Mouse (Mus musculus): Measurements from ENCODE around the gene Ap2b1.

Ap2b1 gene

GRCm38 (mm10) chr11:83393062-83393461 is 94.2 kb downstream of the Ap2b1 start:
- in situ Hi-C loops (cut with MboI; ENCODE audit: low sequenced_read_pairs), result no loop called here

GRCm38 (mm10) chr11:83394802-83395439 is 96.1 kb downstream of the Ap2b1 start:
- in situ Hi-C loops (cut with MboI; ENCODE audit: low sequenced_read_pairs), result no loop called here

- in situ Hi-C loops (cut with MboI; ENCODE audit: low sequenced_read_pairs), result no loop called here
These were observed 98.8 kb downstream of the Ap2b1 start for GRCm38 (mm10) chr11:83397626-83398025.

- in situ Hi-C loops (cut with MboI; ENCODE audit: low sequenced_read_pairs), result no loop called here
These were observed 99.9 kb downstream of the Ap2b1 start for GRCm38 (mm10) chr11:83398724-83399123.

GRCm38 (mm10) chr11:83403787-83404186 is 105.0 kb downstream of the Ap2b1 start:
- in situ Hi-C loops (cut with MboI; ENCODE audit: low sequenced_read_pairs), result no loop called here

GRCm38 (mm10) chr11:83406391-83406790 is 107.6 kb downstream of the Ap2b1 start:
- in situ Hi-C loops (cut with MboI; ENCODE audit: low sequenced_read_pairs), result no loop called here

GRCm38 (mm10) chr11:83408242-83408641 is 109.4 kb downstream of the Ap2b1 start:
- in situ Hi-C loops (cut with MboI; ENCODE audit: low sequenced_read_pairs), result no loop called here

GRCm38 (mm10) chr11:83409087-83409754 is 110.4 kb downstream of the Ap2b1 start, which contains the start of gene Rasl10b:
Gene Rasl10b (plus strand): TSS chr11:83409137.
- in situ Hi-C loops (cut with MboI; ENCODE audit: low sequenced_read_pairs), result no loop called here

- in situ Hi-C loops (cut with MboI; ENCODE audit: low sequenced_read_pairs), result no loop called here
These were observed 111.0 kb downstream of the Ap2b1 start for GRCm38 (mm10) chr11:83409792-83410291.

GRCm38 (mm10) chr11:83410510-83410909 is 111.7 kb downstream of the Ap2b1 start:
- in situ Hi-C loops (cut with MboI; ENCODE audit: low sequenced_read_pairs), result no loop called here

GRCm38 (mm10) chr11:83417080-83417479 is 118.3 kb downstream of the Ap2b1 start:
- in situ Hi-C loops (cut with MboI; ENCODE audit: low sequenced_read_pairs), result no loop called here

- in situ Hi-C loops (cut with MboI; ENCODE audit: low sequenced_read_pairs), result no loop called here
These were observed 118.9 kb downstream of the Ap2b1 start for GRCm38 (mm10) chr11:83417708-83418107.

GRCm38 (mm10) chr11:83418566-83418965 is 119.7 kb downstream of the Ap2b1 start:
- in situ Hi-C loops (cut with MboI; ENCODE audit: low sequenced_read_pairs), result no loop called here

- in situ Hi-C loops (cut with MboI; ENCODE audit: low sequenced_read_pairs), result loop anchor here (5.0 kb wide), 1 partner anchor 68 kb away; no protein-coding TSS in a partner anchor
These were observed 121.5 kb downstream of the Ap2b1 start for GRCm38 (mm10) chr11:83420338-83420737.

GRCm38 (mm10) chr11:83421305-83421704 is 122.5 kb downstream of the Ap2b1 start:
- in situ Hi-C loops (cut with MboI; ENCODE audit: low sequenced_read_pairs), result loop anchor here (5.0 kb wide), 1 partner anchor 69 kb away; no protein-coding TSS in a partner anchor

GRCm38 (mm10) chr11:83424681-83425080 is 125.9 kb downstream of the Ap2b1 start:
- in situ Hi-C loops (cut with MboI; ENCODE audit: low sequenced_read_pairs), result loop anchor here (5.0 kb wide), 1 partner anchor 72 kb away; no protein-coding TSS in a partner anchor

GRCm38 (mm10) chr11:83426964-83427363 is 128.1 kb downstream of the Ap2b1 start:
- in situ Hi-C loops (cut with MboI; ENCODE audit: low sequenced_read_pairs), result no loop called here

GRCm38 (mm10) chr11:83429355-83429754 is 130.5 kb downstream of the Ap2b1 start, which contains the start of gene Gas2l2:
Gene Gas2l2 (minus strand): TSS chr11:83429455.
- in situ Hi-C loops (cut with MboI; ENCODE audit: low sequenced_read_pairs), result no loop called here

GRCm38 (mm10) chr11:83432533-83432932 is 133.7 kb downstream of the Ap2b1 start:
- in situ Hi-C loops (cut with MboI; ENCODE audit: low sequenced_read_pairs), result no loop called here

GRCm38 (mm10) chr11:83437377-83437776 is 138.6 kb downstream of the Ap2b1 start, which contains the start of gene 1700020L24Rik:
Gene 1700020L24Rik (plus strand): TSS chr11:83437677.
- in situ Hi-C loops (cut with MboI; ENCODE audit: low sequenced_read_pairs), result no loop called here

GRCm38 (mm10) chr11:83439426-83440060 is 140.7 kb downstream of the Ap2b1 start:
- in situ Hi-C loops (cut with MboI; ENCODE audit: low sequenced_read_pairs), result no loop called here

Measured in CH12F3 (cell line).